Mouse (Mus musculus): ENCODE measurements at regions not wholly inside any gene's neighbourhood (a gene's known extent, or its start where the extent isn't known, plus 50 kb on each side); places are given as distances from the start of the nearest gene placed in this dataset.

GRCm38 (mm10) chr14:76624626-76625378 is 68.1 kb upstream of the Serp2 start:
- no peak for ATAC-seq (replicated peaks; ENCODE audit: low FRiP score, poor library complexity, severe bottlenecking)

- ATAC-seq (replicated peaks; ENCODE audit: low FRiP score, poor library complexity, severe bottlenecking), result no peak
These were observed 66.8 kb upstream of the Serp2 start for GRCm38 (mm10) chr14:76623371-76623988.

GRCm38 (mm10) chr14:76622634-76623291 is 66.1 kb upstream of the Serp2 start:
- no peak for ATAC-seq (replicated peaks; ENCODE audit: low FRiP score, poor library complexity, severe bottlenecking)

- ATAC-seq (replicated peaks; ENCODE audit: low FRiP score, poor library complexity, severe bottlenecking), result no peak
These were observed 62.3 kb upstream of the Serp2 start for GRCm38 (mm10) chr14:76619038-76619409.

- no peak for ATAC-seq (replicated peaks; ENCODE audit: low FRiP score, poor library complexity, severe bottlenecking)
These were observed 61.8 kb upstream of the Serp2 start for GRCm38 (mm10) chr14:76618331-76619037.

- ATAC-seq (replicated peaks; ENCODE audit: low FRiP score, poor library complexity, severe bottlenecking), result no peak
These were observed 61.2 kb upstream of the Serp2 start for GRCm38 (mm10) chr14:76617889-76618288.

GRCm38 (mm10) chr14:76617447-76617846 is 60.8 kb upstream of the Serp2 start:
- ATAC-seq (replicated peaks; ENCODE audit: low FRiP score, poor library complexity, severe bottlenecking), result no peak

- no peak for ATAC-seq (replicated peaks; ENCODE audit: low FRiP score, poor library complexity, severe bottlenecking)
These were observed 59.6 kb upstream of the Serp2 start for GRCm38 (mm10) chr14:76616367-76616683.

- ATAC-seq (replicated peaks; ENCODE audit: low FRiP score, poor library complexity, severe bottlenecking), result no peak
These were observed 59.1 kb upstream of the Serp2 start for GRCm38 (mm10) chr14:76615603-76616366.

- ATAC-seq (replicated peaks; ENCODE audit: low FRiP score, poor library complexity, severe bottlenecking), result no peak
These were observed 58.5 kb upstream of the Serp2 start for GRCm38 (mm10) chr14:76615182-76615581.

GRCm38 (mm10) chr14:76614682-76615081 is 58.0 kb upstream of the Serp2 start:
- no peak for ATAC-seq (replicated peaks; ENCODE audit: low FRiP score, poor library complexity, severe bottlenecking)

- ATAC-seq (replicated peaks; ENCODE audit: low FRiP score, poor library complexity, severe bottlenecking), result no peak
These were observed 56.9 kb upstream of the Serp2 start for GRCm38 (mm10) chr14:76613604-76614003.

GRCm38 (mm10) chr14:76610429-76611378 is 54.0 kb upstream of the Serp2 start:
- no peak for ATAC-seq (replicated peaks; ENCODE audit: low FRiP score, poor library complexity, severe bottlenecking)

Measured in erythroid progenitor cell, adult 5-6 weeks (primary cell).